10 mouse cellular contexts compared by ENCODE assay signal in the genomic region with DNA sequence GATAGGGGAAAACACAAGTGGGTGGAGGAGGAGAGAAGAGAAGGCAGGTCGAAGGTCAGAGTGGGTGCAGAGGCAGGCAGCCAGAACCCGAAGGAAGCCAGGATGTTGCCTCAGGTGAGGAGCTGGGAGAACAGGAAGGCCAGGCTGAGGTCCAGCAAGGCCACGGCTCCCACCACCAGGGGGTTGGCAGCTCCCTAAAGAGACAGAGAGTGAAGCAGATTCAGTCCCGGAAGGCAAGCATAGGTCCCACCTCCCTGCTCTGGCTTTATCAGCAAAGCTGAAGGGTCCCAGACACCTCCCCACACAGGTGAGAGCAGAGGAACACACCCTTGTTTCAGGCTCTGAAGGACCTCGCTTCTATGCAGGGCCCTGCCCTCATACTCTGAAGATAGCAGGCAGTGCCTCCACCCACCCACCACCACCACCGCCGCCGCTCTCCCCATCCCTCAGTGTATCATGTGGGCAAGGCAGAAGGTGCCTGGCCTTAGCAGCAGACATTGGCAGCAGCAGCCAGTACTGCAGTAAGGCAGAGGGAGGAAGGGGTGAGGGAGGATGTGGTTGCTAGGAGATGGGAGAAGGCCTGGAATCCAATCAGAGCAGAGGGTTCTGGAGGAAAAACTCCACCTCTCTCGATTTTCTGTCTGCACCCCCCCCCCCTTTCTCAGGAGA. TPM values are rescaled to one million over a fixed set of nuclear protein-coding genes. Genes with fewer than 3 reads are reported as not detected.
DNase-seq lines count a peak whose midpoint lies in the region; ATAC-seq lines count a peak whose summit lies in the region.
"Had no signal": no experiment of that assay in that cellular context is flagged by ENCODE, and none has a peak within 500 bp of the region (broad histone marks: within the 10 kb centered on the region; RNA-seq: fewer than 3 reads in every experiment).

No protein-coding gene starts in this region.

- peak overlapping the region; percentile 27; the same call in 1 of the 2 replicates for H3K4me2 ChIP-seq in hindbrain, embryonic 12.5 days (replicated peaks)
- H3K4me2 ChIP-seq: limb, embryonic 15.5 days had no signal

- peaks cover 44% of the 10 kb centered on the region for H3K27me3 ChIP-seq in megakaryocyte, embryonic 14.5 days (replicated peaks)
- H3K27me3 ChIP-seq in hindbrain, embryonic 12.5 days: peaks cover 32% of the 10 kb centered on the region
- peaks cover 79% of the 10 kb centered on the region for H3K27me3 ChIP-seq in midbrain, embryonic 10.5 days (ENCODE audit: low read depth, poor library complexity, severe bottlenecking)

- peaks cover 19% of the 10 kb centered on the region for H3K36me3 ChIP-seq in megakaryocyte, embryonic 14.5 days (replicated peaks; ENCODE audit: low read length)
- no peaks in the 10 kb centered on the region for H3K36me3 ChIP-seq in hindbrain, embryonic 12.5 days
- H3K36me3 ChIP-seq in midbrain, embryonic 10.5 days: no peaks in the 10 kb centered on the region
- H3K36me3 ChIP-seq: embryonic facial prominence, embryonic 15.5 days had no signal

- DNase-seq in midbrain, embryonic 10.5 days (ENCODE audit: low spot score): peak; percentile 52
- DNase-seq in telencephalon, adult 2 months (ENCODE audit: low read depth, low spot score): peak; percentile 98
- DNase-seq in kidney, adult 18-20 months: no peak
- no peak for DNase-seq in Muller cell, postnatal 12 days (ENCODE audit: inconsistent ontology term)
- no peak for DNase-seq in ovary, postnatal 14 days (ENCODE audit: low spot score)

- ATAC-seq in megakaryocyte, adult 5-6 weeks (ENCODE audit: poor library complexity, severe bottlenecking): no peak
- ATAC-seq in hindbrain, embryonic 12.5 days (ENCODE audit: low FRiP score): peak; percentile 75

- peak overlapping the region; percentile 77 for H3K27ac ChIP-seq in hindbrain, embryonic 12.5 days
- H3K27ac ChIP-seq in midbrain, embryonic 10.5 days (replicated peaks): peak overlapping the region; percentile 78
- H3K27ac ChIP-seq: embryonic facial prominence, embryonic 15.5 days had no signal

- peak overlapping the region; percentile 39; the same call in 1 of the 2 replicates for H3K9ac ChIP-seq in hindbrain, embryonic 12.5 days
- H3K9ac ChIP-seq: embryonic facial prominence, embryonic 15.5 days; limb, embryonic 15.5 days had no signal

- peaks cover 63% of the 10 kb centered on the region for H3K4me1 ChIP-seq in megakaryocyte, embryonic 14.5 days
- H3K4me1 ChIP-seq in hindbrain, embryonic 12.5 days: peaks cover 40% of the 10 kb centered on the region
- H3K4me1 ChIP-seq in midbrain, embryonic 10.5 days: peaks cover 58% of the 10 kb centered on the region

- 32% methylated on average over 9 of the region's 9 CpGs for WGBS in hindbrain, embryonic 12.5 days
- 35% methylated on average over 9 of the region's 9 CpGs for WGBS in midbrain, embryonic 10.5 days

- H3K4me3 ChIP-seq in megakaryocyte, embryonic 14.5 days (replicated peaks): peak overlapping the region; percentile 9
- H3K4me3 ChIP-seq in hindbrain, embryonic 12.5 days: no peak overlapping the region
- H3K4me3 ChIP-seq in midbrain, embryonic 10.5 days: peak overlapping the region; percentile 20; the same call in 1 of the 2 replicates
- H3K4me3 ChIP-seq: embryonic facial prominence, embryonic 15.5 days; limb, embryonic 15.5 days had no signal

- peaks cover under 1% of the 10 kb centered on the region; the same call in 1 of the 2 replicates for H3K9me3 ChIP-seq in megakaryocyte, embryonic 14.5 days
- no peaks in the 10 kb centered on the region for H3K9me3 ChIP-seq in hindbrain, embryonic 12.5 days (replicated peaks)
- H3K9me3 ChIP-seq in midbrain, embryonic 10.5 days (replicated peaks): no peaks in the 10 kb centered on the region
- H3K9me3 ChIP-seq: embryonic facial prominence, embryonic 15.5 days; limb, embryonic 15.5 days had no signal

RNA-seq across cellular contexts. Expression of gene Ap1g2, which starts 1.9 kb away (rescaled TPM):
- polyA plus RNA-seq in megakaryocyte, embryonic 14.5 days (2012; ENCODE audit: insufficient read depth, low replicate concordance): 8.5 and 13.4 TPM in 2 replicates
- total RNA-seq in megakaryocyte, adult 5-6 weeks (2015): 43.2 and 46.7 TPM in 2 replicates
- total RNA-seq in megakaryocyte, adult 5-6 weeks (2017): 11.8 and 18.3 TPM in 2 replicates
- 9.4 and 10.1 TPM in 2 replicates for polyA plus RNA-seq in hindbrain, embryonic 12.5 days (2016; fragmentation: Nextera tagmentation; extraction: Ambion mirVana)
- polyA plus RNA-seq in midbrain, embryonic 10.5 days (2016; fragmentation: Nextera tagmentation; extraction: Ambion mirVana): 12.7 and 15.0 TPM in 2 replicates

RNA-seq across cellular contexts. Expression of gene Jph4, which starts 8.4 kb away (rescaled TPM):
- 0.21 and 1.4 TPM in 2 replicates for polyA plus RNA-seq in megakaryocyte, embryonic 14.5 days (2012; ENCODE audit: insufficient read depth, low replicate concordance)
- total RNA-seq in megakaryocyte, adult 5-6 weeks (2015): not detected in 2 replicates
- total RNA-seq in megakaryocyte, adult 5-6 weeks (2017): not detected in 2 replicates
- polyA plus RNA-seq in hindbrain, embryonic 12.5 days (2016; fragmentation: Nextera tagmentation; extraction: Ambion mirVana): 10.5 and 11.5 TPM in 2 replicates
- 0.53 and 1.2 TPM in 2 replicates for polyA plus RNA-seq in midbrain, embryonic 10.5 days (2016; fragmentation: Nextera tagmentation; extraction: Ambion mirVana)

RNA-seq across cellular contexts. Expression of gene Thtpa, which starts 13.8 kb away (rescaled TPM):
- polyA plus RNA-seq in megakaryocyte, embryonic 14.5 days (2012; ENCODE audit: insufficient read depth, low replicate concordance): 2.4 and 2.9 TPM in 2 replicates
- total RNA-seq in megakaryocyte, adult 5-6 weeks (2015): 5.4 and 6.9 TPM in 2 replicates
- 5.9 and 7.2 TPM in 2 replicates for total RNA-seq in megakaryocyte, adult 5-6 weeks (2017)
- polyA plus RNA-seq in hindbrain, embryonic 12.5 days (2016; fragmentation: Nextera tagmentation; extraction: Ambion mirVana): 27.3 and 27.7 TPM in 2 replicates
- polyA plus RNA-seq in midbrain, embryonic 10.5 days (2016; fragmentation: Nextera tagmentation; extraction: Ambion mirVana): 28.1 and 30.8 TPM in 2 replicates

RNA-seq across cellular contexts. Expression of gene Zfhx2, which starts 16.2 kb away (rescaled TPM):
- 10.0 and 16.4 TPM in 2 replicates for polyA plus RNA-seq in megakaryocyte, embryonic 14.5 days (2012; ENCODE audit: insufficient read depth, low replicate concordance)
- total RNA-seq in megakaryocyte, adult 5-6 weeks (2015): 2.0 and 2.1 TPM in 2 replicates
- 1.1 and 1.3 TPM in 2 replicates for total RNA-seq in megakaryocyte, adult 5-6 weeks (2017)
- 30.9 and 33.1 TPM in 2 replicates for polyA plus RNA-seq in hindbrain, embryonic 12.5 days (2016; fragmentation: Nextera tagmentation; extraction: Ambion mirVana)
- polyA plus RNA-seq in midbrain, embryonic 10.5 days (2016; fragmentation: Nextera tagmentation; extraction: Ambion mirVana): 7.6 and 12.5 TPM in 2 replicates

Comparison
In these comparisons a context has a peak if more than half of its experiments do, and no peak if none do; other contexts are left out.
1. DNase-seq: peak in midbrain, embryonic 10.5 days (single experiment) and telencephalon, adult 2 months (single experiment); none in kidney, adult 18-20 months (single experiment), Muller cell, postnatal 12 days (single experiment) and ovary, postnatal 14 days (single experiment).